Mouse (Mus musculus) liver, postnatal 0 days (tissue): ENCODE measurements at regions not wholly inside any gene's neighbourhood (a gene's known extent, or its start where the extent isn't known, plus 50 kb on each side); places are given as distances from the start of the nearest gene placed in this dataset.

ENCODE experiments used
- CTCF ChIP-seq: sonication (generic); IDR thresholded peaks from 2 replicates; pipeline ENCODE4 v1.5.1; 2016; ENCODE audit warnings: antibody characterized with exemption, low read depth
- EP300 ChIP-seq: IDR thresholded peaks from 2 replicates; pipeline ENCODE4 v1.6.1; 2016; ENCODE audit warnings: antibody characterized with exemption, low read depth, mild to moderate bottlenecking

DNA sequence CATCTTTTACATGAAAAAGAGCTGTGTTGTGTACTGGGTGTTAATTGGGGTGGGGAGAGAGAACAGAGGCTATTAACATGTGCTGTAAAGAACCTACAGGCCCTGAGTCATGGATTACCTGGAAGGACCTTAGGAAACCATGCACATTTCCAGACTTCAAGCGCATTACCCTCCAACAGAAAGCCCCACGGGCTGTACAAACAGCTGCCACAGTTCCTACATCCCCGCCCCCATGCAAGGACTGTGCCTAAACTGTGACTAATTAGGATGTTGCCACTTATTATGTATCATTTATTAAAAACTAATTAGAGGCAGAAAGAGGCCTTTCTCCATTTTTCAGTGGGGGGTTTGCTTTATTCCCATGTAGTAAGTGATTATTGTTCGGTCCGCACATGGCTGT lies 277.5 kb upstream of the Pmfbp1 start:
- TF ChIP-seq EP300 (no peak), CTCF (no peak)
